Mouse (Mus musculus) limb, embryonic 15.5 days (tissue): ENCODE results near the gene Serpinf2. TPM values are rescaled to one million over a fixed set of nuclear protein-coding genes. Genes with fewer than 3 reads are reported as not detected.
A peak's percentile ranks its signal among the peaks of the same experiment; 100 is the strongest.

Source experiments
- ATAC-seq: fragments of 200-750 bp; cut with Nextera tagmentation; 2 replicates; pipeline ENCODE4 v1.8.0; 2017; ENCODE audit warnings: low read depth, moderate TSS enrichment; ENCODE audit not compliant: insufficient number of reproducible peaks, low FRiP score, low TSS enrichment
- H3K27ac ChIP-seq: fragments of 300-500 bp; sonication (generic); 2 replicates; pipeline ENCODE4 v1.5.1; 2015; ENCODE audit warnings: moderate library complexity, mild to moderate bottlenecking, inconsistent platforms
- H3K27me3 ChIP-seq: fragments of 300-500 bp; sonication (generic); 2 replicates; pipeline ENCODE4 v1.6.1; 2015; ENCODE audit warnings: inconsistent platforms
- H3K36me3 ChIP-seq: fragments of 300-500 bp; sonication (generic); 2 replicates; pipeline ENCODE4 v1.6.1; 2015; ENCODE audit warnings: inconsistent platforms
- H3K4me1 ChIP-seq: fragments of 300-500 bp; sonication (generic); 2 replicates; pipeline ENCODE4 v1.6.1; 2015; ENCODE audit warnings: inconsistent platforms
- H3K4me2 ChIP-seq: fragments of 300-500 bp; sonication (generic); 2 replicates; pipeline ENCODE4 v1.6.1; 2015; ENCODE audit warnings: mild to moderate bottlenecking, inconsistent platforms
- H3K4me3 ChIP-seq: fragments of 300-500 bp; sonication (generic); 2 replicates; pipeline ENCODE4 v1.5.1; 2015; ENCODE audit warnings: mild to moderate bottlenecking, inconsistent platforms
- H3K9ac ChIP-seq: fragments of 300-500 bp; sonication (generic); 2 replicates; pipeline ENCODE4 v1.6.1; 2015; ENCODE audit warnings: inconsistent platforms
- H3K9me3 ChIP-seq: fragments of 300-500 bp; sonication (generic); 2 replicates; pipeline ENCODE4 v1.6.1; 2016; ENCODE audit warnings: inconsistent platforms
- WGBS: fragments of 180-500 bp; shearing (Covaris S2); methylation state at CpG from one replicate; pipeline ENCODE4 v1.1.7; 2015; 5-methylcytosine and 5-hydroxymethylcytosine counted together
- polyA plus RNA-seq: library from polyadenylated mRNA; unstranded; fragments of >200 nt; fragmentation: Nextera tagmentation; extraction: Ambion mirVana; gene quantifications from 2 replicates; pipeline ENCODE4 v1.2.1, GENCODE M21; 2015

Gene Serpinf2
- polyA plus RNA-seq, 1 experiment from 2014 or later, result 1.6 TPM

GRCm38 (mm10) chr11:75465051-75465450 lies 25.7 kb upstream of the Serpinf2 start:
- WGBS, result 84% methylated on average over 6 of the region's 6 CpGs
- Histone ChIP-seq H3K27ac (no peak overlapping the region), H3K4me1 (peaks cover 40% of the 10 kb centered on the region), H3K9ac (no peak overlapping the region), H3K4me3 (no peak overlapping the region), H3K27me3 (no peaks in the 10 kb centered on the region), H3K36me3 (peaks cover 17% of the 10 kb centered on the region), H3K4me2 (no peak overlapping the region), H3K9me3 (no peaks in the 10 kb centered on the region)
- no peak for ATAC-seq

- peaks cover 46% of the 10 kb centered on the region for H3K4me1 ChIP-seq
- H3K9ac ChIP-seq, result no peak overlapping the region
- no peak overlapping the region for H3K4me2 ChIP-seq
- H3K27me3 ChIP-seq, result no peaks in the 10 kb centered on the region
- 88% methylated on average over 6 of the region's 6 CpGs for WGBS
- no peak overlapping the region for H3K4me3 ChIP-seq
- ATAC-seq, result no peak
- H3K36me3 ChIP-seq, result peaks cover 17% of the 10 kb centered on the region
- H3K9me3 ChIP-seq, result no peaks in the 10 kb centered on the region
- H3K27ac ChIP-seq, result no peak overlapping the region
These were observed 25.0 kb upstream of the Serpinf2 start for GRCm38 (mm10) chr11:75464417-75464816.

DNA sequence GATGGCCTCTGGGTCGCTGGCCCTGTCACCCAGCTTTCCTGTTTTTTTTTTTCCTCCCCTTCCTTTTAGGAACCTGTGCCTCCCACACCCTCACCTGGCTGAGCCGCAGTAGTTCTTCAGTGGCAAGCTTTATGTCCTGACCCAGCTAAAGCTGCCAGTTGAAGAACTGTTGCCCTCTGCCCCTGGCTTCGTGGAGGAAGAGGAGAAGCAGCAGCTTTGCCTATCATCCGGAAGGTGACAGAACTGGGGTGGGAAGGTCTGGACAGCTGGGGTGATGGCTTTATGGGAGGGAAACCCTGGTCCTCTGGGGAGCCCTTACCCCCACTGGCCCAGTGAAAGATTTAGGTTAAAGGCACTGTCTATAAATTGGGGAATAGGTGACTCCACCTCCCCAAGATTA lies 24.2 kb upstream of the Serpinf2 start:
- Histone ChIP-seq H3K4me3 (peak overlapping the region; percentile 81), H3K27ac (peak overlapping the region; percentile 86), H3K4me2 (peak overlapping the region; percentile 94), H3K4me1 (peaks cover 50% of the 10 kb centered on the region), H3K27me3 (no peaks in the 10 kb centered on the region), H3K36me3 (peaks cover 17% of the 10 kb centered on the region), H3K9me3 (no peaks in the 10 kb centered on the region), H3K9ac (no peak overlapping the region)
- 61% methylated on average over 4 of the region's 4 CpGs for WGBS
- no peak for ATAC-seq

GRCm38 (mm10) chr11:75462865-75463336 lies 23.5 kb upstream of the Serpinf2 start:
- peak; percentile 42 for ATAC-seq
- peak overlapping the region; percentile 86 for H3K27ac ChIP-seq
- no peaks in the 10 kb centered on the region for H3K27me3 ChIP-seq
- no peaks in the 10 kb centered on the region for H3K9me3 ChIP-seq
- no peak overlapping the region for H3K9ac ChIP-seq
- peak overlapping the region; percentile 94 for H3K4me2 ChIP-seq
- H3K4me3 ChIP-seq, result peak overlapping the region; percentile 81
- WGBS, result 1% methylated on average over 9 of the region's 9 CpGs
- H3K36me3 ChIP-seq, result peaks cover 17% of the 10 kb centered on the region
- H3K4me1 ChIP-seq, result peaks cover 42% of the 10 kb centered on the region

DNA sequence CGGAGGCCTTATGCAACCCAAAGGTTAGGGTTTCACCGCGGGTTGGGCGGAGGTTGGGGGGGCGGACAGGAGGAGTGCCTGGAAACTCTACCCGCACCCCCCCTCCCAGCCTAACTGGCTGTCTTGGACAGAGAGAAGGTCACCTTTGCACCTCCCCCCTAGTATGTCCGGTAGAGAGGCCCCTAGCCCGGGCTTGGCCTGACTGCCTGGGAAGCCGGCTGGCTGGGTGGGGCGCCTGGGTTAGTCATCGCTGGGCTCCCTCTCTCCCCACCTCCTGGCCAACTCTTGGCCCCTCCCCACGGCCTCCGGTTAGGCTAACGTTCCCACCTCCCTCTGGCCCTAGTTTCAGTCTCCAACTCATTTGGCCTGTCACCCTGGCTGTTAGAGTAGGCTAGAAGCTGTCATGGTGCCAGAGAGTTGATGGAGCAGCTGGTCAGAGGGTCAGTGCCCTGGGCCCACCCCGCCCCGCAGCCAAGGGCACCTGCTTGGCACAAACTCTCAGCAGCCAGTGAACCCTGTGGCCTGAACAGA lies 22.9 kb upstream of the Serpinf2 start:
- Histone ChIP-seq H3K9me3 (no peaks in the 10 kb centered on the region), H3K4me2 (peak overlapping the region; percentile 94), H3K36me3 (peaks cover 17% of the 10 kb centered on the region), H3K9ac (peak overlapping the region; percentile 47), H3K27ac (peak overlapping the region; percentile 86), H3K4me3 (peak overlapping the region; percentile 81), H3K4me1 (peaks cover 37% of the 10 kb centered on the region), H3K27me3 (no peaks in the 10 kb centered on the region)
- WGBS, result 3% methylated on average over 15 of the region's 16 CpGs
- no peak for ATAC-seq

DNA sequence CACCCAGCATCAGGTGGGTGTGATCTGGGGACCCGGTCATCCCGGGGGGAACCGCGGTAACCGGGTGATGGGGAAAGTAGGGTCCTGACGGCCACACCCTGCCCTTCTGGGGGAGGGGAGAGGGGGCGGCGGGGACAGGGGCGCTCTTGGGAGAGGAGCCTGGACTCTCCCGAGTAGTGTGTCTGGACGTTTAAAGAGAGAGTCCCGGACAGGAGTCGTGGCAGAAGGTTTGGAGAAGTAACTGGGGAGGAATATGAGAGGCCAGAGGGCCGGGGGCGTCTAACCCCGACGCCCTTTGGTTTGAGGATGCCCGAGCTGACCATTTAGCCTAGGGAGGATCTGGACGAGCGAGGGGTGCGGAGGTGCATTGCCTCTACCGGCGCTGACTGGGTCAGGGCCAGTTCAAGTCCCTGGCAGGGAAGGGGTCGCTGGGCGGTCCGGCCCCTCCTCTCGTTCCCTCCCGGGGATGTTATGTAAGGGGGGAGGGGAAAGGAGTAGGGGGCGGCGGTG lies 22.4 kb upstream of the Serpinf2 start:
- Histone ChIP-seq H3K27ac (peak overlapping the region; percentile 86), H3K4me2 (peak overlapping the region; percentile 94), H3K9me3 (no peaks in the 10 kb centered on the region), H3K9ac (peak overlapping the region; percentile 47), H3K4me1 (peaks cover 37% of the 10 kb centered on the region), H3K27me3 (no peaks in the 10 kb centered on the region), H3K36me3 (peaks cover 17% of the 10 kb centered on the region), H3K4me3 (peak overlapping the region; percentile 81)
- ATAC-seq, result peak; percentile 0; the same call in 1 of the 2 replicates
- under 1% methylated on average over 29 of the region's 30 CpGs for WGBS

GRCm38 (mm10) chr11:75460844-75461742 lies 21.7 kb upstream of the Serpinf2 start, which contains the start of gene Tlcd2:
TSS of gene Tlcd2 (plus strand) at chr11:75461715.
- Histone ChIP-seq H3K9ac (peak within 1 kb of the TSS; percentile 47), H3K27me3 (no peaks in the 10 kb centered on the region), H3K4me1 (peaks cover 37% of the 10 kb centered on the region), H3K27ac (peak within 1 kb of the TSS; percentile 97), H3K9me3 (no peaks in the 10 kb centered on the region), H3K36me3 (peaks cover 17% of the 10 kb centered on the region), H3K4me3 (peak within 1 kb of the TSS; percentile 81), H3K4me2 (peak within 1 kb of the TSS; percentile 94)
- WGBS, result under 1% methylated on average over 46 of the region's 46 CpGs
- ATAC-seq, result peak; percentile 95

DNA sequence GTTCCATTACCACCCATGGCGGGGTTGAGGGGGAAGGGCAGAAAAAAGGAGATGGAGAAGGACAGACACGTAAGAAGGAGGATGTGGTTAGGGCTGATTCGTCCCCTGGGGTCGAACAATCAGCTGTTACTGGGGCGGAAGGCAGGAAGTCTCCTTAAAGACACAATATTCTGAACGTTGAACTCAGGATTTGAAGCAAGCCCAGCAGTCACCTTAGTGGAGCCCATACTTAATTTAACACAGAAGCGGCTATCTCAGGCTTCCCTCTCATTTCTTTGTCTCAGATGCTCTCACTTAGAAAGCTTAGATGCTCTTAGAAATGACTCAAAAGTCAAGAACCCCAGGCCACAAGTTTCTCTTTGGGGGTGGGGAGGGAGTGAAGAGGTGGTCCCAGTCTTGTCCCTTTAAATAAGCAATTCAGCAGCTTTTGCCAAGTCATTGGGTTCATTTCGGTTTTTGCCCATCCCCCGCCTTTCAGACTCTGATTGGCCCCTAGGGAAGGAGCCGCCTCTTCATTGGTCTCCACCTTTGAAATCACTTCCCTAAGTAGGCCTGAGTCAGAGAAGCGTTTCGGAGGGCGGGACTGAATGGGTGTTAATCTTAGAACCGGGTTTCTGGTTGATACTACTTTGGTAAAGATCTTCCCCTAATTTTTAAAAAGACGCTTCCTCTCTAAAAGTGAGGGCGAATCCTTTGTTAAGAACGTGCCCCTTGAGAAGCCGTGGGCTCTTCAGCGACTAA lies 20.9 kb upstream of the Serpinf2 start:
- H3K27me3 ChIP-seq, result no peaks in the 10 kb centered on the region
- H3K9ac ChIP-seq, result peak overlapping the region; percentile 40
- peak overlapping the region; percentile 70 for H3K4me2 ChIP-seq
- ATAC-seq, result no peak
- peak overlapping the region; percentile 81 for H3K4me3 ChIP-seq
- H3K36me3 ChIP-seq, result peaks cover 9% of the 10 kb centered on the region
- H3K9me3 ChIP-seq, result no peaks in the 10 kb centered on the region
- H3K27ac ChIP-seq, result peak overlapping the region; percentile 97
- H3K4me1 ChIP-seq, result peaks cover 39% of the 10 kb centered on the region
- WGBS, result 3% methylated on average over 19 of the region's 19 CpGs

- 33% methylated on average over 5 of the region's 5 CpGs for WGBS
- Histone ChIP-seq H3K9me3 (no peaks in the 10 kb centered on the region), H3K27ac (peak overlapping the region; percentile 97), H3K4me2 (peak overlapping the region; percentile 70; the same call in 1 of the 2 replicates), H3K36me3 (peaks cover 3% of the 10 kb centered on the region), H3K27me3 (no peaks in the 10 kb centered on the region), H3K4me3 (no peak overlapping the region), H3K4me1 (peaks cover 45% of the 10 kb centered on the region), H3K9ac (no peak overlapping the region)
- ATAC-seq, result no peak
These were observed 20.3 kb upstream of the Serpinf2 start for GRCm38 (mm10) chr11:75459751-75460102.

- Histone ChIP-seq H3K4me1 (peaks cover 48% of the 10 kb centered on the region), H3K4me2 (0 out of 2 replicates have a peak overlapping the region, but pooled peaks have one; percentile 70), H3K4me3 (no peak overlapping the region), H3K36me3 (no peaks in the 10 kb centered on the region), H3K9me3 (no peaks in the 10 kb centered on the region), H3K27me3 (no peaks in the 10 kb centered on the region), H3K9ac (no peak overlapping the region), H3K27ac (peak overlapping the region; percentile 97)
- 66% methylated on average over 5 of the region's 5 CpGs for WGBS
- ATAC-seq, result no peak
These were observed 19.8 kb upstream of the Serpinf2 start for GRCm38 (mm10) chr11:75459141-75459711.

DNA sequence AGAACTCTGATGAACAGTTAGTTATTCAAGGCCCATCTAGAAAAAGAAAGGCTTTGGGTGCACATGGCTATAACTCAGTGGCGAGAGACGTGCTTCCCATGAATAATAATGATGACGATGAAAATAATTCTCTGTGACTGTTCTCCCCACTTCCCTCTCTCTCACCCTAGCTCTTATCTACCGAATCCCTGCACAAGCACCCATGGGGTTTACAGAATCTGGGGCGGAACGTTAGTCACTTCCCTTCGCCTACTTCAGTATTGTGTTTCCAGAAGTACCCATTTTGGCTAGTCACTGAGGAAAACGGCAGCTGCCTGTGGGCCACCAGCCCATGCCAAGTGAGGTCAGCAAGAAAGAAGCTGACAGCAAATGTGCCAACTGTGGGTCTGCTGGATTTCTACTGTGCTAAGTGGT lies 19.2 kb upstream of the Serpinf2 start:
- Histone ChIP-seq H3K27me3 (no peaks in the 10 kb centered on the region), H3K36me3 (no peaks in the 10 kb centered on the region), H3K4me2 (no peak overlapping the region), H3K4me1 (peaks cover 51% of the 10 kb centered on the region), H3K4me3 (no peak overlapping the region), H3K9me3 (no peaks in the 10 kb centered on the region), H3K9ac (no peak overlapping the region), H3K27ac (no peak overlapping the region)
- no peak for ATAC-seq
- WGBS, result 73% methylated on average over 8 of the region's 8 CpGs
